Mouse (Mus musculus): ENCODE measurements around the gene Tmem81. TPM values are rescaled to one million over a fixed set of nuclear protein-coding genes. Genes with fewer than 3 reads are reported as not detected.

The Tmem81 gene
- polyA plus RNA-seq, 1 experiment from 2014 or later = 3.1 TPM

- TF ChIP-seq CTCF (IDR thresholded peaks at IDR 0.05; ENCODE audit: low read depth) = no peak
- Histone ChIP-seq H3K9ac (ENCODE audit: low read depth, low read length) (no peak overlapping the region), H3K4me3 (ENCODE audit: low read depth, low read length) (no peak overlapping the region), H3K27me3 (replicated peaks; ENCODE audit: control insufficient read depth, insufficient read depth, low read length) (no peaks in the 10 kb centered on the region), H3K4me2 (replicated peaks; ENCODE audit: low read depth) (no peak overlapping the region), H3K27ac (ENCODE audit: low read depth, low read length) (no peak overlapping the region), H3K36me3 (ENCODE audit: control insufficient read depth, insufficient read depth) (peaks cover 9% of the 10 kb centered on the region), H3K9me3 (ENCODE audit: control insufficient read depth) (no peaks in the 10 kb centered on the region), H3K4me1 (replicated peaks; ENCODE audit: control insufficient read depth, insufficient read depth, low read length) (no peaks in the 10 kb centered on the region)
- ATAC-seq = no peak
- 91% methylated on average over 3 of the region's 3 CpGs for WGBS
Observed at GRCm38 (mm10) chr1:132483234-132483633, 22.8 kb upstream of the Tmem81 start.

- WGBS = 78% methylated on average over 6 of the region's 6 CpGs
- Histone ChIP-seq H3K4me1 (replicated peaks; ENCODE audit: control insufficient read depth, insufficient read depth, low read length) (no peaks in the 10 kb centered on the region), H3K9me3 (ENCODE audit: control insufficient read depth) (no peaks in the 10 kb centered on the region), H3K36me3 (ENCODE audit: control insufficient read depth, insufficient read depth) (peaks cover 14% of the 10 kb centered on the region), H3K27ac (ENCODE audit: low read depth, low read length) (no peak overlapping the region), H3K4me3 (ENCODE audit: low read depth, low read length) (no peak overlapping the region), H3K27me3 (replicated peaks; ENCODE audit: control insufficient read depth, insufficient read depth, low read length) (no peaks in the 10 kb centered on the region), H3K9ac (ENCODE audit: low read depth, low read length) (no peak overlapping the region), H3K4me2 (replicated peaks; ENCODE audit: low read depth) (no peak overlapping the region)
- ATAC-seq = no peak
- TF ChIP-seq CTCF (IDR thresholded peaks at IDR 0.05; ENCODE audit: low read depth) = no peak
Observed at GRCm38 (mm10) chr1:132483759-132484158, 22.3 kb upstream of the Tmem81 start.

DNA sequence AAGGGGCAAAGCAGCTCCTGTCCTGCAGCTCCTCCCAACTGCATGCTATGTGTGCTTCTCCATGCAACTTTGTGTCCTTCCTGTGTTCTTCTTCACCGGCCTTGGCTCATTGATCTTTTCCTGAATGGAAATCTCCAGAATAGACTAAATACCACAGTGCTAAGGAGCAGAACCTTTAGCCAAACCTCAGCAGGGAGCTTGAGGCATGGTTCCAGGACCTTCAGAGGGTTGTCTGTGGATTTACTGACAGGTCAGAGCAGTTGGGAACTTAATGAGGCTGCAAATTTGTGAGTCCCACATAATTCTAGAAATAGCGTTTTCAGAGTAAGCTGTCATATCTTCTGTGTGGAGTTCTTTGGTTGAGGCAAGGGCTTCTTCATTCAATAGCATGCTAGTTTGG, 5.5 kb upstream of the Tmem81 start:
- peaks cover 80% of the 10 kb centered on the region for H3K36me3 ChIP-seq (ENCODE audit: control insufficient read depth, insufficient read depth)
- no peak for ATAC-seq
- TF ChIP-seq CTCF (IDR thresholded peaks at IDR 0.05; ENCODE audit: low read depth) = no peak
- H3K4me3 ChIP-seq (ENCODE audit: low read depth, low read length) = no peak overlapping the region
- H3K9ac ChIP-seq (ENCODE audit: low read depth, low read length) = no peak overlapping the region
- no peak overlapping the region for H3K27ac ChIP-seq (ENCODE audit: low read depth, low read length)
- WGBS = 96% methylated on average over 2 of the region's 2 CpGs
- H3K4me2 ChIP-seq (replicated peaks; ENCODE audit: low read depth) = no peak overlapping the region
- H3K9me3 ChIP-seq (ENCODE audit: control insufficient read depth) = no peaks in the 10 kb centered on the region
- H3K27me3 ChIP-seq (replicated peaks; ENCODE audit: control insufficient read depth, insufficient read depth, low read length) = no peaks in the 10 kb centered on the region
- H3K4me1 ChIP-seq (replicated peaks; ENCODE audit: control insufficient read depth, insufficient read depth, low read length) = no peaks in the 10 kb centered on the region

- H3K4me3 ChIP-seq (ENCODE audit: low read depth, low read length) = no peak overlapping the region
- WGBS = 87% methylated on average over 5 of the region's 5 CpGs
- H3K36me3 ChIP-seq (ENCODE audit: control insufficient read depth, insufficient read depth) = peaks cover 66% of the 10 kb centered on the region
- no peak overlapping the region for H3K4me2 ChIP-seq (replicated peaks; ENCODE audit: low read depth)
- H3K9me3 ChIP-seq (ENCODE audit: control insufficient read depth) = no peaks in the 10 kb centered on the region
- TF ChIP-seq CTCF (IDR thresholded peaks at IDR 0.05; ENCODE audit: low read depth) = no peak
- ATAC-seq = no peak
- H3K27ac ChIP-seq (ENCODE audit: low read depth, low read length) = no peak overlapping the region
- H3K4me1 ChIP-seq (replicated peaks; ENCODE audit: control insufficient read depth, insufficient read depth, low read length) = no peaks in the 10 kb centered on the region
- H3K9ac ChIP-seq (ENCODE audit: low read depth, low read length) = no peak overlapping the region
- no peaks in the 10 kb centered on the region for H3K27me3 ChIP-seq (replicated peaks; ENCODE audit: control insufficient read depth, insufficient read depth, low read length)
Observed at GRCm38 (mm10) chr1:132505155-132505554, 875 bp upstream of the Tmem81 start.

GRCm38 (mm10) chr1:132506656-132507055, 626 bp downstream of the Tmem81 start:
- ATAC-seq = no peak
- no peak overlapping the region for H3K4me2 ChIP-seq (replicated peaks; ENCODE audit: low read depth)
- H3K4me1 ChIP-seq (replicated peaks; ENCODE audit: control insufficient read depth, insufficient read depth, low read length) = no peaks in the 10 kb centered on the region
- H3K27me3 ChIP-seq (replicated peaks; ENCODE audit: control insufficient read depth, insufficient read depth, low read length) = no peaks in the 10 kb centered on the region
- no peak overlapping the region for H3K27ac ChIP-seq (ENCODE audit: low read depth, low read length)
- no peak overlapping the region for H3K9ac ChIP-seq (ENCODE audit: low read depth, low read length)
- no peak overlapping the region for H3K4me3 ChIP-seq (ENCODE audit: low read depth, low read length)
- no peaks in the 10 kb centered on the region for H3K9me3 ChIP-seq (ENCODE audit: control insufficient read depth)
- peaks cover 53% of the 10 kb centered on the region for H3K36me3 ChIP-seq (ENCODE audit: control insufficient read depth, insufficient read depth)
- no peak for TF ChIP-seq CTCF (IDR thresholded peaks at IDR 0.05; ENCODE audit: low read depth)
- WGBS = 91% methylated on average over 7 of the region's 7 CpGs

GRCm38 (mm10) chr1:132509771-132510170, 3.7 kb downstream of the Tmem81 start:
- TF ChIP-seq CTCF (IDR thresholded peaks at IDR 0.05; ENCODE audit: low read depth) = no peak
- no peak overlapping the region for H3K9ac ChIP-seq (ENCODE audit: low read depth, low read length)
- H3K9me3 ChIP-seq (ENCODE audit: control insufficient read depth) = no peaks in the 10 kb centered on the region
- WGBS = 85% methylated on average over 5 of the region's 5 CpGs
- no peak overlapping the region for H3K4me2 ChIP-seq (replicated peaks; ENCODE audit: low read depth)
- no peak overlapping the region for H3K4me3 ChIP-seq (ENCODE audit: low read depth, low read length)
- peaks cover 30% of the 10 kb centered on the region for H3K36me3 ChIP-seq (ENCODE audit: control insufficient read depth, insufficient read depth)
- no peak for ATAC-seq
- no peaks in the 10 kb centered on the region for H3K4me1 ChIP-seq (replicated peaks; ENCODE audit: control insufficient read depth, insufficient read depth, low read length)
- H3K27me3 ChIP-seq (replicated peaks; ENCODE audit: control insufficient read depth, insufficient read depth, low read length) = no peaks in the 10 kb centered on the region
- H3K27ac ChIP-seq (ENCODE audit: low read depth, low read length) = no peak overlapping the region

DNA sequence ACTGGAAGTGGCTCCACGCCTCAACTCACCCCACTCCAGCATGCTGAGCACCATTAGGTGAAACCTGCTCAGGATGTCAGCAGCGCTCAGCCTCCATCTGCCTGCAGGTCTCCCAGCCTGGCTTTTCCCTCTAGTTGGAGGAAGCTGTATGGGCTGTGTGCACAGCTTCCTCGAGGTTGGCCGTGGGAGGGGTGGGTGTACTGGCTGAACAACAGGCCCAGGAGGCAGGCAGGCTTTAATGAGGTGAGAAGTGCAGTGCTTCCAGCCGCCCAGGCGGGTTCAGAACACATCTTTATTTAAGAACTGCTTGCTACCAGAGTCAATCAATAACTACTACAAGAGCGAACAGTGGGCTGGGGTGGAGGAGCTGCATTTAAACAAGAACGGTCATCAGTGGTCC, 5.5 kb downstream of the Tmem81 start:
- WGBS = 34% methylated on average over 8 of the region's 8 CpGs

More for the DNA sequence above, 5.5 kb downstream of the Tmem81 start:
- Histone ChIP-seq H3K4me1 (replicated peaks; ENCODE audit: control insufficient read depth, insufficient read depth, low read length) (no peaks in the 10 kb centered on the region), H3K4me3 (ENCODE audit: low read depth, low read length) (no peak overlapping the region), H3K4me2 (replicated peaks; ENCODE audit: low read depth) (no peak overlapping the region), H3K27ac (ENCODE audit: low read depth, low read length) (no peak overlapping the region), H3K9ac (ENCODE audit: low read depth, low read length) (no peak overlapping the region), H3K9me3 (ENCODE audit: control insufficient read depth) (no peaks in the 10 kb centered on the region), H3K27me3 (replicated peaks; ENCODE audit: control insufficient read depth, insufficient read depth, low read length) (no peaks in the 10 kb centered on the region), H3K36me3 (ENCODE audit: control insufficient read depth, insufficient read depth) (peaks cover 14% of the 10 kb centered on the region)
- ATAC-seq = no peak
- TF ChIP-seq CTCF (IDR thresholded peaks at IDR 0.05; ENCODE audit: low read depth) = no peak

Measured in intestine, postnatal 0 days (tissue).